Mouse (Mus musculus) stomach, postnatal 0 days (tissue): ENCODE results near the gene Nemf.

Experiments
- CTCF ChIP-seq: IDR thresholded peaks from 2 replicates; pipeline ENCODE4 v1.5.1; 2016; ENCODE audit warnings: antibody characterized with exemption, low read depth, mild to moderate bottlenecking, moderate library complexity
- EP300 ChIP-seq: optimal IDR thresholded peaks from 2 replicates; pipeline ENCODE3; 2016; ENCODE audit warnings: antibody characterized with exemption

DNA sequence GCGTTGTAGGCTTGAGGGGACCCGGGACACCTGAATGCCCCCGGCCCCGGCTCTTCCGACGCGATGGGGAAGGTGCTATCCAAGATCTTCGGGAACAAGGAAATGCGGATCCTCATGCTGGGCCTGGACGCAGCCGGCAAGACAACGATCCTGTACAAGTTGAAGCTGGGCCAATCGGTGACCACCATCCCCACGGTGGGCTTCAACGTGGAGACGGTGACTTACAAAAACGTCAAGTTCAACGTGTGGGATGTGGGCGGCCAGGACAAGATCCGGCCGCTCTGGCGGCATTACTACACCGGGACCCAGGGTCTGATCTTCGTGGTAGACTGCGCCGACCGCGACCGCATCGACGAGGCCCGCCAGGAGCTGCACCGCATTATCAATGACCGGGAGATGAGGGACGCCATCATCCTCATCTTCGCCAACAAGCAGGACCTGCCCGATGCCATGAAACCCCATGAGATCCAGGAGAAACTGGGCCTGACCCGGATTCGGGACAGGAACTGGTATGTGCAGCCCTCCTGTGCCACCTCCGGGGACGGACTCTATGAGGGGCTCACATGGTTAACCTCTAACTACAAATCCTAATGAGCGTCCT lies 15.9 kb upstream of the Nemf start:
- no peak for TF ChIP-seq CTCF
- no peak for TF ChIP-seq EP300
